Mouse (Mus musculus): ENCODE data around the gene Abca8a. TPM values are rescaled to one million over a fixed set of nuclear protein-coding genes. Genes with fewer than 3 reads are reported as not detected.

Abca8a gene
- polyA plus RNA-seq, 1 experiment: not detected

DNA sequence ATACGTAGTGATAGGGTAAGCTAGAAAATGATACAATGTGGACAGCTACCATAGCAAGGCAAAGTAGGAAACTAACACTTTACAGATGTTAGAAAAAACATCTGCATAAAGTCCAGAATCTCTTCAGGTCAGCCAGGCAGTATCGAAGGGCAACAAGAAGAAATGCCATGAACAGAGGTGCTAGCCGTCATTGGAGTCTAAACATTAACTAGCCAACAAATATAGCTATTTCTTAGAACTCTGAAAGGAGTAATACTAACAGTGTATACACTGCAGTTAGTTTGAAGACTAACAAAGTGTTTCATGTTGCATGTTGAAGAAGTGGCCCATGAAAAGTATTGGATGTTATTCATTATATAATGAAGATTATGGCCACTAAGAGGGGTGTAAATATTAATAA, 23.6 kb downstream of the Abca8a start:
- Histone ChIP-seq H3K4me1 (ENCODE audit: control insufficient read depth) (no peaks in the 10 kb centered on the region), H3K4me3 (replicated peaks) (no peak overlapping the region), H3K27me3 (ENCODE audit: control insufficient read depth) (no peaks in the 10 kb centered on the region)

DNA sequence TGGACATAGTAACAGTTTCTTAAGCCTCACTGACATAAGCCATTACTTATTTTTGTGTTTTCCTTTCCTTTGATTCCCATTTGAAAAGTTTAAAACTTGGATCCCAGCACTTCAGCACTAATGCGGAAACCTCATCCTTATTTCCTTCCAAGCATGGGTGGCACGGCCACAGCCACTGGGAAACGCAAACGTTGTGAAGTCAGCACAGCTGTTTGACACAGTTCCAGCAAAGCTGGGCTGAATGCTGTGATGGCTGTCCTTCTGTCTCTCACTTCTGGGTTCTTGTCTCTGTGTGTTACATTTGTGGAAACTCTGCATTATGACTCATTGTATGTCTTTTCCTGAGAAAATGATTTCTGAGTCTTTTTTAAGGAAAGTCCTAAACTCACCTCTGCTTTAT, 34.7 kb downstream of the Abca8a start:
- no peaks in the 10 kb centered on the region for H3K36me3 ChIP-seq (ENCODE audit: control insufficient read depth)
- no peak overlapping the region for H3K4me3 ChIP-seq (replicated peaks)
- H3K4me1 ChIP-seq (ENCODE audit: control insufficient read depth): no peaks in the 10 kb centered on the region
- TF ChIP-seq TAL1 (IDR thresholded peaks at IDR 0.05; ENCODE audit: low read length) (no peak), GATA1 (IDR thresholded peaks at IDR 0.05; ENCODE audit: low read length) (no peak)
- no peaks in the 10 kb centered on the region for H3K9me3 ChIP-seq (ENCODE audit: control insufficient read depth, low read length)
- no peaks in the 10 kb centered on the region for H3K27me3 ChIP-seq (ENCODE audit: control insufficient read depth)

More for the DNA sequence above, 23.6 kb downstream of the Abca8a start:
- no peaks in the 10 kb centered on the region for H3K9me3 ChIP-seq (ENCODE audit: control insufficient read depth, low read length)
- no peaks in the 10 kb centered on the region for H3K36me3 ChIP-seq (ENCODE audit: control insufficient read depth)
- TF ChIP-seq GATA1 (IDR thresholded peaks at IDR 0.05; ENCODE audit: low read length) (no peak), TAL1 (IDR thresholded peaks at IDR 0.05; ENCODE audit: low read length) (no peak)

DNA sequence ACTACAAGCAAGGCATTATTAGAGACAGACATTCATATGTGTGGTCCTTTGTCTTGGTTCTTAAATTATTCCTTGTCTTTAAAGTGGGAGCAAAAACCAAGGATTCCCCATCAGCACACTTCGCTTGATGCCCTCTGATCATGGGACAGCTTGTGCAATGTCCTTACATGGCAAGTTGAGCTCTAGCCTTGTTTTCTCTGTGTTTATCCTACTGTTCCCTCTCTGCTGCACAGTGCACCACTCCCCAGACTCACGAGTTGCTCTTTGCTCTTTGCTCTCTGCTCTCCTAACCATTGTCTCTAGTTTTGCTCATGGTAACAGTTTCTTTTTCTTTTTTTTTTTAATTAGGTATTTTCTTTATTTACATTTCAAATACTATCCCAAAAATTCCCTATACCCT, 35.7 kb downstream of the Abca8a start:
- H3K9me3 ChIP-seq (ENCODE audit: control insufficient read depth, low read length): no peaks in the 10 kb centered on the region
- no peaks in the 10 kb centered on the region for H3K36me3 ChIP-seq (ENCODE audit: control insufficient read depth)
- no peaks in the 10 kb centered on the region for H3K4me1 ChIP-seq (ENCODE audit: control insufficient read depth)
- no peak overlapping the region for H3K4me3 ChIP-seq (replicated peaks)
- TF ChIP-seq GATA1 (IDR thresholded peaks at IDR 0.05; ENCODE audit: low read length) (no peak), TAL1 (IDR thresholded peaks at IDR 0.05; ENCODE audit: low read length) (no peak)
- H3K27me3 ChIP-seq (ENCODE audit: control insufficient read depth): no peaks in the 10 kb centered on the region

DNA sequence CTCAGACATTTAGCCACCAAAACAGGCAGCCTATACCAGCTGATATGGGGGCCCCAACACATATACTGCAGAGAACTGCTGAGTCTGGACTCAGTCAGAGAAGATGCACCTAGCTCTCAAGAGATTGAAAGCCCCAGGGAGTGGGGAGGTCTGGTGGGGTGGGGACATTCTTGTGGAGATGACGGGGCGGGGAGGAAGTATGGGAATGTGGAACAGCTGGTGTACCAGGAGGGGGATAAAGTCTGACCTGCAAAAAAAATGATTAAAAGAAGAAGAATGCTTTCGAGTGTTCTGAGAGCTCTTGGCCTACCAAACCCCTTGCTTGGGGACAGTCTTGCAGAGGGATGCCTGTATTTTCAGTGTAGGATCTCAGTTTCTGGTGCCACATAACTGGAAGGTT, 42.1 kb downstream of the Abca8a start:
- TF ChIP-seq TAL1 (IDR thresholded peaks at IDR 0.05; ENCODE audit: low read length) (no peak), GATA1 (IDR thresholded peaks at IDR 0.05; ENCODE audit: low read length) (no peak)
- H3K4me3 ChIP-seq (replicated peaks): no peak overlapping the region
- H3K36me3 ChIP-seq (ENCODE audit: control insufficient read depth): no peaks in the 10 kb centered on the region
- no peaks in the 10 kb centered on the region for H3K27me3 ChIP-seq (ENCODE audit: control insufficient read depth)
- H3K9me3 ChIP-seq (ENCODE audit: control insufficient read depth, low read length): no peaks in the 10 kb centered on the region
- H3K4me1 ChIP-seq (ENCODE audit: control insufficient read depth): no peaks in the 10 kb centered on the region

DNA sequence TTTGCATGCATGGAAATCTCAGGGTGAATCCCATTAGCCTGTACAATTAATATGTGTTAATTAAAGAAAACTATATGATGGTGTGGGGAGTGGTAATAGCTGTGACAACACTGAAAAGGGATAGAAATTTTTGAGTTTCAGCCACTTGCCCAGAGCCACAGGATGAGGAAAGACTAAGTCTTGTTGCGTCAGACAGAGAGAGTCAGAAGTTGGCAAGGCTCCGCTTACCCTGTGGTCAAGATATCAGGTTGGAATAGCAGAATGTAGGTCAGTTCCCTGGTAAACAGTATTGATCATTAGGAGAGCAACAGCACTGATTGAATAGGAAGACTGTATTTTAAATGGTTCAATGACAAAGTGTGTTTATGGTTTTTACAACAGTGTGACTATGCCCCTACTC, 58.0 kb downstream of the Abca8a start:
- Histone ChIP-seq H3K27me3 (ENCODE audit: control insufficient read depth) (no peaks in the 10 kb centered on the region), H3K36me3 (ENCODE audit: control insufficient read depth) (no peaks in the 10 kb centered on the region), H3K9me3 (ENCODE audit: control insufficient read depth, low read length) (peaks cover 3% of the 10 kb centered on the region; the same call in 1 of the 2 replicates), H3K4me3 (replicated peaks) (no peak overlapping the region), H3K4me1 (ENCODE audit: control insufficient read depth) (no peaks in the 10 kb centered on the region)
- TF ChIP-seq TAL1 (IDR thresholded peaks at IDR 0.05; ENCODE audit: low read length) (no peak), GATA1 (IDR thresholded peaks at IDR 0.05; ENCODE audit: low read length) (no peak)

DNA sequence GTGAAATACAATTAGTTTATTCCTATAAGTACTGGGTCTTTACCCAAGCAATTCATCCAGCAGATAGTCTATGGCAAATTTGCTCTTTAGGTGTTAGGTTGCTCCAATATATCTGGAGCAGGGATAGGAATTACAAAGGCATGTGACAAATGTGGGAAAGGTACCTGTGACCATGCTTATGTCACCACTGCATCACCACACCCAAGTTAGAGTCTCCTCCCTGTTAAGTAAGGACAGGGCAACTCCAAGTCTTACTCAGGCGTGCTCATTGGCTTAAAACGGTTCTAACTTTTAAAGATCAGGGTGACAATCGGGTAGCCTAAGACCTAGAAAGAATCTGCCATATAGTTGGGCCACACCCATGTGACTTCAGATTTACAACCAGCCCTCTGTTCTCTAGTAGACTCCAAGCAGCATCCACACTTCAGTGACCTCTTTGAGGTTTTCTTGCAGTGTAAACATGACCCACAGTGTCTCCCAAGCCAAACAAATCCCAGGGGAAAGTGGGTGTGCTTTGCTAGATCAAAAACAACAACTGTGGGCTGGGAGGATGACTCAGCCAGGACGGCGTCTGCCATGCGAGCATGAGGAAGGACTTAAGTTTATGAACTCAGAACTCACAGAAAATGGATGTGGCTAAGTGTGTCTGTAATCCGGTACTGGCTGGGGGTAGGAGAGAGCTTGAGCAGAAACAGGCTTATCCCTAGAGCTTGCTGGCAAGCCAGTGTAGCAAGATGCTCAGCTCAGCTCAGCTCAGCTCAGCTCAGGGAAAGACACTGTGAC, 66.7 kb downstream of the Abca8a start:
- Histone ChIP-seq H3K9me3 (ENCODE audit: control insufficient read depth, low read length) (peaks cover 31% of the 10 kb centered on the region), H3K27me3 (ENCODE audit: control insufficient read depth) (no peaks in the 10 kb centered on the region), H3K4me3 (replicated peaks) (no peak overlapping the region), H3K4me1 (ENCODE audit: control insufficient read depth) (no peaks in the 10 kb centered on the region), H3K36me3 (ENCODE audit: control insufficient read depth) (no peaks in the 10 kb centered on the region)
- TF ChIP-seq TAL1 (IDR thresholded peaks at IDR 0.05; ENCODE audit: low read length) (no peak), GATA1 (IDR thresholded peaks at IDR 0.05; ENCODE audit: low read length) (no peak)

DNA sequence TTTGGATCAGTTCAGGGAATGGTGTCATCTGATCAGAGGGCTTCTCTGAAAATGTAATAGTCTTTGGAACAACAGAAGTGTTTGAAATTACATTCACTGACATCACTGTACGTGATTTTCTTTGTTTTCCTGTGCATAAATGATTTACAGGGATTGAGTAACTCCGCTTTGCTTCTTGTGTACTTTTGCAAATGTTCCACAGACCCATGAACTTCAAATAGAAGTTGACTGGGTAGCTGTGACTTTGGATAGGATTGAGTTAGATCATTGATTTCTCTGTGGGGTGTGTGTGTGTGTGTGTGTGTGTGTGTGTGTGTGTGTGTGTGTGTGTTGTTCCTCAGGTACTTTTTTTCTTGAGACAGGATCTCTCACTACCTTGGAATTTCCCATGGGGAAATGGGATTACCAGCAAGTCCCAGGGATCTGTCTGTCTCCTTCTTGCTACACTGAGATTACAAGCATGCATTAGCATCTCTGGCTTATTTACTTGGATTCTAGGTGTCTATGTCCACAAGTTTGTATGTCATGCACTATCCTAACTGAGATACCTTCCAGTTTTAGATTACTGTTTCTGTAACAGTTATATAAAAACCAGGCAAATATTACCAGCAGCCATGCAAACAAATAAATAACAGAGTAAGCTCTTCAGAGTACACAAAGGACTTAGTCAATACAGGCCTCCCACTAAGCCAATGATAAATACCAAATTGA, 84.8 kb downstream of the Abca8a start:
- no peaks in the 10 kb centered on the region for H3K36me3 ChIP-seq (ENCODE audit: control insufficient read depth)
- TF ChIP-seq TAL1 (IDR thresholded peaks at IDR 0.05; ENCODE audit: low read length) (no peak), GATA1 (IDR thresholded peaks at IDR 0.05; ENCODE audit: low read length) (no peak)
- H3K4me1 ChIP-seq (ENCODE audit: control insufficient read depth): no peaks in the 10 kb centered on the region
- no peaks in the 10 kb centered on the region for H3K9me3 ChIP-seq (ENCODE audit: control insufficient read depth, low read length)
- H3K4me3 ChIP-seq (replicated peaks): no peak overlapping the region
- no peaks in the 10 kb centered on the region for H3K27me3 ChIP-seq (ENCODE audit: control insufficient read depth)

DNA sequence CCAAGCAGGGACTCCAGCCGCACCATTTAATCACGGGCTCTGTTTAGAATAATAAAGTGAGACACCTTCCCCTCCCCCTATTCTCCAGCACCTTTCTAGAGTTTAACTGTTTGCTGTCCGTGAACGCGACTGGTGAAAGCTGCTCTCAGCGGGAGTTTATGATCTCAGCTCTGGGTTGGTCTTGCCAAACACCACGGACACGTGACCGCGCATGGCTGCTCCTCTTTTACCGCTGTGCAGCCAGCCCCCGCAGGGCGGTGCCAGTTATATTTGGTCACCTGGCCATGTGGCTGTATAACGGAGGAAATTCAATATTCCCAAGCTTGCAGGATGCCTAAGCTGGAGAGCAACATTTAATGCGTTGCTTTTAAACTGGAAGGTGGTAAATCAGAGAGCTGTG, 100.2 kb downstream of the Abca8a start, which contains the start of gene Abca8b:
Gene Abca8b, minus strand, starts transcription at position 222 of the 400 bp plus-strand sequence.
- Histone ChIP-seq H3K4me1 (ENCODE audit: control insufficient read depth) (peaks cover 5% of the 10 kb centered on the region), H3K27me3 (ENCODE audit: control insufficient read depth) (peaks cover 3% of the 10 kb centered on the region; the same call in 1 of the 2 replicates), H3K4me3 (replicated peaks) (peak within 1 kb of the TSS; percentile 45), H3K9me3 (ENCODE audit: control insufficient read depth, low read length) (no peaks in the 10 kb centered on the region), H3K36me3 (ENCODE audit: control insufficient read depth) (no peaks in the 10 kb centered on the region)
- TF ChIP-seq GATA1 (IDR thresholded peaks at IDR 0.05; ENCODE audit: low read length) (no peak), TAL1 (IDR thresholded peaks at IDR 0.05; ENCODE audit: low read length) (no peak)

DNA sequence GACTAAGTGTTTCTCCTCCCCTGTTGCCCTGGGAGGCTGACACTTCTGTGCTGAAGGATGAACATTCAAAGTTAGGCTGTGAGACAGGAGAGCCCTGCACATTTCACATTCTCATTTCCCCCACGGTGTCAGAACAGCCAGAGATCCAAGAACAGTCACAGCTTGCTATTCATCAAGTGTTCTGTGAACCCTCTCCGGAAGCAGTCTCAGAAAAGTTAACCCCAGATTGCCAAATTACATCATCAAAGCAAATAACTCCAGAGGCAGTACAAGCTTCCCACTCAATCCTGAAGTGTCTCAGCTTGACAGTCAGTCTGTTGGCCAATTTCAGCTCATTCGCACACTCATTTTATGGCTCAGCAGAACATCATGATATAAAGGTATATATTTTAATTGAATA, 100.8 kb downstream of the Abca8a start:
- no peak for TF ChIP-seq TAL1 (IDR thresholded peaks at IDR 0.05; ENCODE audit: low read length)
- TF ChIP-seq GATA1 (IDR thresholded peaks at IDR 0.05; ENCODE audit: low read length): no peak
- no peaks in the 10 kb centered on the region for H3K36me3 ChIP-seq (ENCODE audit: control insufficient read depth)
- peak overlapping the region; percentile 45 for H3K4me3 ChIP-seq (replicated peaks)
- H3K27me3 ChIP-seq (ENCODE audit: control insufficient read depth): peaks cover 3% of the 10 kb centered on the region; the same call in 1 of the 2 replicates
- H3K4me1 ChIP-seq (ENCODE audit: control insufficient read depth): peaks cover 5% of the 10 kb centered on the region
- H3K9me3 ChIP-seq (ENCODE audit: control insufficient read depth, low read length): no peaks in the 10 kb centered on the region

Data from erythroblast, embryonic 14.5 days (primary cell).